In the genomic region with DNA sequence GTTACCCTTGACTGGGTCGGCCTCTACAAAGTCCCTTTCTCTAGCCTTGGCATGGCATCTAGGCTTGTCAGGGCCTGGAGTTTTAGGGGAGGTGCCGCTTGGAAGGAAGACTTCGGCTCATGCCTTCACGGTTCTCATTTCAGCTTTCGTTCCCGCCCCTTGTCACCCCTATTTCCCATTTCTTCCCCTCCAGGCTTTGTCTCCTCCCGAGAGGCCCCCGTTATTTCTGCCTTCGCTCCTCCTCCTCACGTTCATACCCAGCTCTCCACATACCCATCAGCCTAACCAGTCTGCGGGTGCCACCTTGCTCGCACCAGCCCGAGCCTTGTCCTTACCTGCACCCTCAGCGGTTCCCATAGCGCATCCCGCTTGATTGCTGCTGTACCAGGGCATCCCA, we compare ENCODE assay signal across 8 mouse cellular contexts. TPM values are rescaled to one million over a fixed set of nuclear protein-coding genes. Genes with fewer than 3 reads are reported as not detected.
A peak's percentile ranks its signal among the peaks of the same experiment; 100 is the strongest.
DNase-seq lines count a peak whose midpoint lies in the region; ATAC-seq and TF ChIP-seq lines count a peak whose summit lies in the region.

No protein-coding gene starts in this region.

- peaks cover 6% of the 10 kb centered on the region for H3K4me1 ChIP-seq in spleen, adult 2 months (ENCODE audit: control insufficient read depth, insufficient read depth, insufficient read length)
- H3K4me1 ChIP-seq in limb, embryonic 11.5 days (ENCODE audit: control insufficient read depth, insufficient read depth, low read length): peaks cover 4% of the 10 kb centered on the region; the same call in 1 of the 2 replicates
- H3K4me1 ChIP-seq in neural tube, embryonic 14.5 days (ENCODE audit: control insufficient read depth, insufficient read depth, low read length): peaks cover 6% of the 10 kb centered on the region; the same call in 1 of the 2 replicates

- no peaks in the 10 kb centered on the region for H3K9me3 ChIP-seq in limb, embryonic 11.5 days (ENCODE audit: control insufficient read depth, low read length)
- H3K9me3 ChIP-seq in neural tube, embryonic 14.5 days (ENCODE audit: control insufficient read depth, low read length): no peaks in the 10 kb centered on the region

- H3K27ac ChIP-seq in spleen, adult 2 months (ENCODE audit: insufficient read depth, low read length): peak overlapping the region; percentile 99
- H3K27ac ChIP-seq in limb, embryonic 11.5 days (replicated peaks; ENCODE audit: low read depth, low read length): no peak overlapping the region; the same call in 1 of the 2 replicates
- H3K27ac ChIP-seq in neural tube, embryonic 14.5 days (ENCODE audit: low read depth, low read length): peak overlapping the region; percentile 95

- no peaks in the 10 kb centered on the region for H3K27me3 ChIP-seq in spleen, adult 2 months (ENCODE audit: control insufficient read depth, insufficient read depth, low read length)
- H3K27me3 ChIP-seq in limb, embryonic 11.5 days (ENCODE audit: control insufficient read depth, insufficient read depth, low read length): no peaks in the 10 kb centered on the region
- no peaks in the 10 kb centered on the region for H3K27me3 ChIP-seq in neural tube, embryonic 14.5 days (ENCODE audit: control insufficient read depth, insufficient read depth, low read length)

- peak; percentile 40; the same call in 1 of the 2 replicates for ATAC-seq in limb, embryonic 11.5 days (ENCODE audit: insufficient number of reproducible peaks, low FRiP score, low TSS enrichment, low read depth)
- ATAC-seq in neural tube, embryonic 14.5 days (ENCODE audit: low read depth): peak; percentile 55

- TF ChIP-seq CTCF in spleen, adult 2 months (IDR thresholded peaks at IDR 0.05; ENCODE audit: extremely low read depth, insufficient read depth, insufficient read length, insufficient replicate concordance): no peak

- DNase-seq in cerebellum, adult 9-10 months: peak; percentile 35
- DNase-seq in cerebellum, adult 9-11 months: no peak
- DNase-seq in spleen, adult 2 months (ENCODE audit: low read depth in 1 of 2, low spot score in 2 of 2): no peak
- DNase-seq in spleen, postnatal 36 days (ENCODE audit: low spot score in 2 of 2): no peak
- no peak for DNase-seq in limb, embryonic 11.5 days (ENCODE audit: low spot score)
- no peak for DNase-seq in retina, embryonic 14.5 days (ENCODE audit: low spot score)
- no peak for DNase-seq in adrenal gland, adult 2 months

- peak overlapping the region; percentile 81 for H3K9ac ChIP-seq in limb, embryonic 11.5 days (ENCODE audit: low read length)
- H3K9ac ChIP-seq in neural tube, embryonic 14.5 days (replicated peaks; ENCODE audit: low read depth, low read length): peak overlapping the region; percentile 81

- TF ChIP-seq POLR2A in spleen, adult 2 months (IDR thresholded peaks at IDR 0.05; ENCODE audit: low read depth, low read length): no peak

- H3K4me2 ChIP-seq in limb, embryonic 11.5 days (ENCODE audit: low read depth, severe bottlenecking): peak overlapping the region; percentile 67
- peak overlapping the region; percentile 98 for H3K4me2 ChIP-seq in neural tube, embryonic 14.5 days (ENCODE audit: low read depth, low read length)

- no peaks in the 10 kb centered on the region for H3K36me3 ChIP-seq in spleen, adult 2 months (ENCODE audit: control insufficient read depth, insufficient read depth, low read length)
- no peaks in the 10 kb centered on the region for H3K36me3 ChIP-seq in limb, embryonic 11.5 days (ENCODE audit: control insufficient read depth, insufficient read depth, low read length)
- H3K36me3 ChIP-seq in neural tube, embryonic 14.5 days (ENCODE audit: control insufficient read depth, insufficient read depth, low read length): no peaks in the 10 kb centered on the region

- WGBS in spleen, adult 2 months: 1% methylated on average over 16 of the region's 16 CpGs
- 0% methylated on average over 16 of the region's 16 CpGs for WGBS in limb, embryonic 11.5 days
- WGBS in neural tube, embryonic 14.5 days: under 1% methylated on average over 16 of the region's 16 CpGs

- peak overlapping the region; percentile 94 for H3K4me3 ChIP-seq in spleen, adult 2 months (ENCODE audit: extremely low read depth, insufficient read depth, insufficient read length)
- H3K4me3 ChIP-seq in limb, embryonic 11.5 days (ENCODE audit: low read depth, low read length): peak overlapping the region; percentile 80
- H3K4me3 ChIP-seq in neural tube, embryonic 14.5 days (ENCODE audit: low read depth, low read length): peak overlapping the region; percentile 69

RNA-seq across cellular contexts. Expression of gene Tm9sf4, which starts 0.6 kb away (rescaled TPM):
- polyA plus RNA-seq in spleen, adult 2 months (2012; rRNA removed): 21.8 and 22.0 TPM in 2 replicates
- polyA plus RNA-seq in limb, embryonic 11.5 days (2014; fragmentation: Nextera tagmentation; extraction: Ambion mirVana): 79.7 and 97.5 TPM in 2 replicates
- 82.2 and 88.1 TPM in 2 replicates for polyA plus RNA-seq in neural tube, embryonic 14.5 days (2014; fragmentation: Nextera tagmentation; extraction: Ambion mirVana)
- total RNA-seq in adrenal gland, adult 2 months (2021): 100 to 1,000 TPM; 104 to 121 TPM
- 40.8 and 66.2 TPM in 2 replicates for polyA plus RNA-seq in adrenal gland, adult 2 months (2012; rRNA removed)

RNA-seq across cellular contexts. Expression of gene Hck, which starts 53.4 kb away (rescaled TPM):
- 78.9 and 92.2 TPM in 2 replicates for polyA plus RNA-seq in spleen, adult 2 months (2012; rRNA removed)
- 1.4 TPM in 2 replicates for polyA plus RNA-seq in limb, embryonic 11.5 days (2014; fragmentation: Nextera tagmentation; extraction: Ambion mirVana)
- 1.0 and 2.5 TPM in 2 replicates for polyA plus RNA-seq in neural tube, embryonic 14.5 days (2014; fragmentation: Nextera tagmentation; extraction: Ambion mirVana)
- 1 to 10 TPM; 3.1 to 4.6 TPM for total RNA-seq in adrenal gland, adult 2 months (2021)
- polyA plus RNA-seq in adrenal gland, adult 2 months (2012; rRNA removed): 4.2 and 4.7 TPM in 2 replicates

Comparison
In these comparisons a context has a peak if more than half of its experiments do, and no peak if none do; other contexts are left out.
1. RNA of gene Hck, which starts 53.4 kb away (polyA plus RNA-seq): 78.9 to 92.2 TPM in spleen, adult 2 months; 4.2 to 4.7 TPM in adrenal gland, adult 2 months, 1.4 TPM in limb, embryonic 11.5 days and 1.0 to 2.5 TPM in neural tube, embryonic 14.5 days; every median in the first group is over 10 times any median in the second.
2. Peak in every context shown above with its lines, with median percentiles within 50 percentile points of each other: H3K4me3 ChIP-seq.